Mouse (Mus musculus): ENCODE data around the gene Gm20388.

DNA sequence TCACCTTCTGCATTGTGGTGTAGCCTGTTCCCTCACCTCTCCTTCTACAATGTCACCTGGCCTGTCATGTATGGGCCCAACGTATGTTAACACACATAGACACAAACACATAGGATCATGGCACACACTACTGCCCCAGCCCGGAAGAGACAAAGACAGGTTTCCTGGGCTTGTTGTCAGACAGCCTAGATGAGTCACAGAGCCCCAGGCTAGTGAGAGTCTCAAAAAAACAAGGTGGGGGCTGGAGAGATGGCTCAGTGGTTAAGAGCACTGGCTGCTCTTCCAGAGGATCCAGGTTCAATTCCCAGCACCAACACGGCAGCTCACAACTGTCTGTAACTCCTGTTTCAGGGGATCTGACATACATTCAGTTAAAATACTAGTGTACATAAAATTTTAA, 2967.6 kb downstream of the Gm20388 start:
- TF ChIP-seq CTCF (IDR thresholded peaks at IDR 0.05; ENCODE audit: insufficient read depth, low read depth, low read length) = no peak
- TF ChIP-seq POLR2A (IDR thresholded peaks at IDR 0.05; ENCODE audit: insufficient read depth, low read depth, low read length) = no peak

All from olfactory bulb, adult 2 months (tissue).